ENCODE assay signal across 27 mouse cellular contexts in the genomic region with DNA sequence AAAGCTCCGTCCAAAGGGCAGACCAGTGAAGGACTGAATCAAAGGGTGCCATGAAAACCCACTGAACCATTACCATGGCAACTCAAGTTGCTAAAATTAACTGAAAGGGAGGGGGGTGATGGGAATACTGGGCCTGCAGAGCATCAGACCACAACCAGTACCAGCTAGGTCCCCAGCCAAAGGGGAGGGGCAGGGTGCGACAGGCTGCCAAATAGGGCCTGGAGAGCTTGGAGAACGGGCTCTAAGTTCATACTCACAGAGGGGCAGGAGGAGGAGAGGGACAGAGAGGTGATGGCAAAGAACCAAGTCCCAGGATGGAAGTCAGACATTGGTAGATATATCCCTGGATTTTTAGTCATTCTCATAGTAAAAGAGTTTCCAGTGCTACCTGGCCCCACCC.
DNase-seq lines count a peak whose midpoint lies in the region; ATAC-seq and TF ChIP-seq lines count a peak whose summit lies in the region.
"Had no signal": no experiment of that assay in that cellular context is flagged by ENCODE, and none has a peak within 500 bp of the region (broad histone marks: within the 10 kb centered on the region; RNA-seq: fewer than 3 reads in every experiment).

No protein-coding gene starts in this region.

- no peak for TF ChIP-seq CTCF in lung, adult 2 months (IDR thresholded peaks at IDR 0.05; ENCODE audit: insufficient read depth, low read length)
- no peak for TF ChIP-seq CTCF in brain, embryonic 14.5 days (IDR thresholded peaks at IDR 0.05; ENCODE audit: borderline replicate concordance, extremely low read depth, insufficient read depth, insufficient read length)

- DNase-seq in forebrain, embryonic 10.5 days (ENCODE audit: extremely low spot score, low spot score) = peak; percentile 12
- DNase-seq in kidney, adult 11 months = peak; percentile 31
- peak; percentile 2 for DNase-seq in lung, adult 2 months
- DNase-seq in lung, postnatal 36 days = no peak
- peak; percentile 61 for DNase-seq in brain, embryonic 14.5 days (ENCODE audit: low read depth)
- DNase-seq in frontal cortex, postnatal 36 days (ENCODE audit: low spot score in 2 of 2) = no peak
- DNase-seq: adrenal gland, adult 8-10 months; cerebellum, adult 9-10 months; gastrocnemius, adult 2 months; gastrocnemius, postnatal 36 days; heart, postnatal 10 days; liver, embryonic 13.5 days; lung, embryonic 14.5 days; retina, postnatal 1 day; right cerebral cortex, postnatal 25 days; spleen, adult 18-20 months; thymus, adult 2 months; thymus, postnatal 36 days had no signal

- no peaks in the 10 kb centered on the region for H3K9me3 ChIP-seq in forebrain, embryonic 10.5 days
- no peaks in the 10 kb centered on the region for H3K9me3 ChIP-seq in forebrain, embryonic 13.5 days (replicated peaks)
- no peaks in the 10 kb centered on the region for H3K9me3 ChIP-seq in kidney, embryonic 15.5 days (replicated peaks)
- H3K9me3 ChIP-seq: G1E; heart, embryonic 13.5 days; liver, embryonic 13.5 days; midbrain, embryonic 12.5 days; neural tube, embryonic 15.5 days had no signal

- no peak overlapping the region for H3K4me3 ChIP-seq in forebrain, embryonic 10.5 days
- no peak overlapping the region for H3K4me3 ChIP-seq in forebrain, embryonic 13.5 days
- no peak overlapping the region for H3K4me3 ChIP-seq in kidney, embryonic 15.5 days (replicated peaks)
- H3K4me3 ChIP-seq in lung, adult 2 months (replicated peaks; ENCODE audit: extremely low read depth, low read depth, low read length) = no peak overlapping the region
- H3K4me3 ChIP-seq: erythroblast, embryonic 14.5 days; gastrocnemius, adult 2 months; heart, embryonic 13.5 days; liver, embryonic 13.5 days; midbrain, embryonic 12.5 days; neural tube, embryonic 15.5 days had no signal

- H3K36me3 ChIP-seq in forebrain, embryonic 10.5 days (replicated peaks) = no peaks in the 10 kb centered on the region
- H3K36me3 ChIP-seq in forebrain, embryonic 13.5 days (ENCODE audit: poor library complexity, severe bottlenecking) = no peaks in the 10 kb centered on the region
- H3K36me3 ChIP-seq in kidney, embryonic 15.5 days = no peaks in the 10 kb centered on the region
- H3K36me3 ChIP-seq: G1E; heart, embryonic 13.5 days; liver, embryonic 13.5 days; midbrain, embryonic 12.5 days; neural tube, embryonic 15.5 days had no signal

- no peak overlapping the region for H3K9ac ChIP-seq in forebrain, embryonic 13.5 days
- H3K9ac ChIP-seq in kidney, embryonic 15.5 days = no peak overlapping the region
- H3K9ac ChIP-seq: heart, embryonic 13.5 days; liver, embryonic 13.5 days; lung, embryonic 14.5 days; midbrain, embryonic 12.5 days; neural tube, embryonic 15.5 days had no signal

- H3K4me2 ChIP-seq in forebrain, embryonic 13.5 days = no peak overlapping the region
- no peak overlapping the region for H3K4me2 ChIP-seq in kidney, embryonic 15.5 days
- H3K4me2 ChIP-seq: heart, embryonic 13.5 days; liver, embryonic 13.5 days; lung, embryonic 14.5 days; midbrain, embryonic 12.5 days; neural tube, embryonic 15.5 days had no signal

- peak overlapping the region; percentile 56; the same call in 1 of the 2 replicates for H3K27ac ChIP-seq in forebrain, embryonic 10.5 days
- no peak overlapping the region for H3K27ac ChIP-seq in forebrain, embryonic 13.5 days
- H3K27ac ChIP-seq in kidney, embryonic 15.5 days = no peak overlapping the region
- H3K27ac ChIP-seq: gastrocnemius, adult 2 months; heart, embryonic 13.5 days; liver, embryonic 13.5 days; midbrain, embryonic 12.5 days; neural tube, embryonic 15.5 days had no signal

- H3K27me3 ChIP-seq in forebrain, embryonic 10.5 days (ENCODE audit: poor library complexity, severe bottlenecking) = no peaks in the 10 kb centered on the region; the same call in 1 of the 2 replicates
- no peaks in the 10 kb centered on the region for H3K27me3 ChIP-seq in forebrain, embryonic 13.5 days
- H3K27me3 ChIP-seq in kidney, embryonic 15.5 days = no peaks in the 10 kb centered on the region
- H3K27me3 ChIP-seq: heart, embryonic 13.5 days; liver, embryonic 13.5 days; midbrain, embryonic 12.5 days; neural tube, embryonic 15.5 days had no signal

- H3K4me1 ChIP-seq in forebrain, embryonic 10.5 days = peaks cover 81% of the 10 kb centered on the region
- peaks cover 82% of the 10 kb centered on the region for H3K4me1 ChIP-seq in forebrain, embryonic 13.5 days
- H3K4me1 ChIP-seq in kidney, embryonic 15.5 days = peaks cover 52% of the 10 kb centered on the region
- peaks cover 2% of the 10 kb centered on the region; the same call in 1 of the 2 replicates for H3K4me1 ChIP-seq in lung, adult 2 months (ENCODE audit: control insufficient read depth, insufficient read depth, low read length)

- TF ChIP-seq POLR2A in lung, adult 2 months (IDR thresholded peaks at IDR 0.05; ENCODE audit: borderline replicate concordance, extremely low read depth, low read depth, low read length) = no peak
- no peak for TF ChIP-seq POLR2A in brain, embryonic 14.5 days (IDR thresholded peaks at IDR 0.05; ENCODE audit: borderline replicate concordance, extremely low read depth, insufficient read depth, insufficient read length, poor library complexity, severe bottlenecking)

- ATAC-seq in forebrain, embryonic 13.5 days = no peak
- ATAC-seq in kidney, embryonic 15.5 days (replicated peaks; ENCODE audit: low FRiP score) = no peak
- ATAC-seq: forebrain, embryonic 14.5 days; intestine, embryonic 16.5 days had no signal

- 83% methylated on average over 3 of the region's 3 CpGs for WGBS in forebrain, embryonic 10.5 days
- whole genome bisulfite sequencing in forebrain, embryonic 13.5 days = 41% methylated on average over 3 of the region's 3 CpGs
- 77% methylated on average over 3 of the region's 3 CpGs for WGBS in kidney, embryonic 15.5 days
- WGBS in lung, adult 2 months = 79% methylated on average over 3 of the region's 3 CpGs

Comparison
In these comparisons a context has a peak if more than half of its experiments do, and no peak if none do; other contexts are left out.
1. DNase-seq: peak in forebrain, embryonic 10.5 days (single experiment), kidney, adult 11 months (single experiment), lung, adult 2 months (single experiment) and brain, embryonic 14.5 days (single experiment); none in lung, postnatal 36 days (single experiment) and frontal cortex, postnatal 36 days (0 of 2).